ENCODE assay signal across 21 mouse cellular contexts in genomic region chr15:61670556-61670955, GRCm38 (mm10).
DNase-seq lines count a peak whose midpoint lies in the region; ATAC-seq and TF ChIP-seq lines count a peak whose summit lies in the region.
"Had no signal": no experiment of that assay in that cellular context is flagged by ENCODE, and none has a peak within 500 bp of the region (broad histone marks: within the 10 kb centered on the region; RNA-seq: fewer than 3 reads in every experiment).

No protein-coding gene starts in this region.

- H3K27me3 ChIP-seq in thymus, adult 2 months (ENCODE audit: control insufficient read depth, insufficient read depth, low read length): no peaks in the 10 kb centered on the region
- H3K27me3 ChIP-seq: embryonic facial prominence, embryonic 13.5 days; forebrain, embryonic 12.5 days; heart, embryonic 15.5 days; hindbrain, embryonic 13.5 days; Patski had no signal

- ATAC-seq in activated CD4-positive, CD25-positive, alpha-beta regulatory T cell, adult 4 months: peak; percentile 87
- ATAC-seq: forebrain, postnatal 0 days; hindbrain, postnatal 0 days; Patski had no signal

- no peak overlapping the region for H3K27ac ChIP-seq in thymus, adult 2 months (ENCODE audit: control insufficient read depth, insufficient read depth, low read length)
- H3K27ac ChIP-seq: embryonic facial prominence, embryonic 13.5 days; forebrain, embryonic 12.5 days; heart, adult 2 months; heart, embryonic 15.5 days; hindbrain, embryonic 13.5 days; hindbrain, postnatal 0 days had no signal

- H3K36me3 ChIP-seq in thymus, adult 2 months (ENCODE audit: control insufficient read depth, insufficient read depth, low read length): no peaks in the 10 kb centered on the region
- H3K36me3 ChIP-seq: embryonic facial prominence, embryonic 13.5 days; forebrain, embryonic 12.5 days; heart, embryonic 15.5 days; hindbrain, embryonic 13.5 days had no signal

- H3K4me3 ChIP-seq in thymus, adult 2 months (ENCODE audit: control insufficient read depth, insufficient read depth, low read length): no peak overlapping the region
- H3K4me3 ChIP-seq: embryonic facial prominence, embryonic 13.5 days; forebrain, embryonic 12.5 days; heart, adult 2 months; heart, embryonic 15.5 days; hindbrain, embryonic 13.5 days had no signal

- H3K4me1 ChIP-seq in thymus, adult 2 months (replicated peaks; ENCODE audit: control insufficient read depth, insufficient read depth, low read length): peaks cover 4% of the 10 kb centered on the region
- H3K4me1 ChIP-seq: embryonic facial prominence, embryonic 13.5 days; forebrain, embryonic 12.5 days; heart, embryonic 15.5 days; hindbrain, embryonic 13.5 days had no signal

- no peak for TF ChIP-seq CTCF in thymus, adult 2 months (IDR thresholded peaks at IDR 0.05; ENCODE audit: borderline replicate concordance, control insufficient read depth, extremely low read depth, insufficient read depth, low read length, poor library complexity)

- WGBS in thymus, adult 2 months: 33% methylated on average over 5 of the region's 5 CpGs

- DNase-seq in thymus, adult 2 months: peak; percentile 16
- DNase-seq in thymus, postnatal 25 days: no peak
- peak; percentile 49 for DNase-seq in CD4-positive, CD25-positive, alpha-beta regulatory T cell, adult 2 months (ENCODE audit: low read depth, low spot score)
- DNase-seq in spleen, adult 12 weeks (ENCODE audit: low spot score): no peak
- DNase-seq in MN1 (ENCODE audit: low spot score): no peak
- DNase-seq in adrenal gland, adult 8-10 months: no peak
- DNase-seq: adrenal gland, postnatal 10 days; cerebellum, adult 11-12 months; cerebellum, adult 9-10 months; cerebellum, postnatal 25 days; forebrain, postnatal 0 days; gastrocnemius, postnatal 14 days; heart, adult 2 months; heart, postnatal 14 days had no signal

- no peak for TF ChIP-seq POLR2A in thymus, adult 2 months (IDR thresholded peaks at IDR 0.05; ENCODE audit: control insufficient read depth, extremely low read depth, insufficient read depth, low read length, poor library complexity)

Comparison
In these comparisons a context has a peak if more than half of its experiments do, and no peak if none do; other contexts are left out.
1. DNase-seq: peak in thymus, adult 2 months (single experiment) and CD4-positive, CD25-positive, alpha-beta regulatory T cell, adult 2 months (single experiment); none in thymus, postnatal 25 days (single experiment), spleen, adult 12 weeks (single experiment), MN1 (single experiment) and adrenal gland, adult 8-10 months (single experiment).